Mouse (Mus musculus) MEL (cell line): Measurements from ENCODE around the gene Cd55. TPM values are rescaled to one million over a fixed set of nuclear protein-coding genes. Genes with fewer than 3 reads are reported as not detected.

Experiments used
- DNase-seq: peaks from one replicate; pipeline ENCODE4 v3.0.0; 2011; ENCODE audit warnings: low read depth, low spot score
- H3K27ac ChIP-seq: 2 replicates; pipeline ENCODE4 v1.5.1; 2012; ENCODE audit warnings: low read depth, mild to moderate bottlenecking, control low read depth, low read length, moderate library complexity; ENCODE audit not compliant: control insufficient read depth
- H3K27me3 ChIP-seq, 2 experiments: fragments of 150-350 bp in 1 of 2; sonication (generic) in 1 of 2; 2 replicates each; pipeline ENCODE4 v1.6.1; 2012; ENCODE audit warnings: low read length in 2 of 2, mild to moderate bottlenecking in 2 of 2, improper control_type of control experiment in 1 of 2, moderate library complexity in 1 of 2; ENCODE audit not compliant: insufficient read depth in 2 of 2, control insufficient read depth in 1 of 2
- H3K36me3 ChIP-seq, 2 experiments: 2 replicates each; pipeline ENCODE4 v1.6.1; 2012 to 2014; ENCODE audit warnings: low read length in 2 of 2, improper control_type of control experiment in 1 of 2, inconsistent platforms in 1 of 2, mild to moderate bottlenecking in 1 of 2; ENCODE audit not compliant: insufficient read depth in 2 of 2, control insufficient read depth in 1 of 2
- H3K4me1 ChIP-seq, 2 experiments: fragments of 150-350 bp in 1 of 2; sonication (generic) in 1 of 2; 2 replicates each; pipeline ENCODE4 v1.6.1; 2012; ENCODE audit warnings: low read length in 2 of 2, improper control_type of control experiment in 1 of 2, mild to moderate bottlenecking in 1 of 2; ENCODE audit not compliant: insufficient read depth in 2 of 2, control insufficient read depth in 1 of 2
- H3K4me3 ChIP-seq, 2 experiments: fragments of 150-350 bp in 1 of 2; sonication (generic) in 1 of 2; 2 replicates each; pipeline ENCODE4 v1.5.1; 2012; ENCODE audit warnings: low read depth in 2 of 2, low read length in 2 of 2, mild to moderate bottlenecking in 2 of 2, moderate library complexity in 2 of 2, control low read depth in 1 of 2, improper control_type of control experiment in 1 of 2; ENCODE audit not compliant: control insufficient read depth in 1 of 2, insufficient read depth in 1 of 2
- H3K79me2 ChIP-seq: 2 replicates; pipeline ENCODE4 v1.6.1; 2012; ENCODE audit warnings: mild to moderate bottlenecking, low read length, moderate library complexity; ENCODE audit not compliant: control insufficient read depth, poor library complexity, insufficient read depth
- H3K9ac ChIP-seq: 2 replicates; pipeline ENCODE4 v1.6.1; 2012; ENCODE audit warnings: low read depth, mild to moderate bottlenecking, control low read depth, low read length, moderate library complexity; ENCODE audit not compliant: control insufficient read depth, poor library complexity, severe bottlenecking
- H3K9me3 ChIP-seq: fragments of 150-350 bp; sonication (generic); replicated peaks from 2 replicates; pipeline ENCODE4 v1.6.1; 2012; ENCODE audit warnings: mild to moderate bottlenecking, low read length, improper control_type of control experiment, moderate library complexity; ENCODE audit not compliant: insufficient read depth
- BHLHE40 ChIP-seq: IDR thresholded peaks from 2 replicates; pipeline ENCODE4 v1.6.1; 2012; ENCODE audit warnings: low read depth, mild to moderate bottlenecking, inconsistent platforms, low read length, improper control_type of control experiment, borderline replicate concordance
- CHD1 ChIP-seq: IDR thresholded peaks from 2 replicates; pipeline ENCODE4 v1.6.1; 2012; ENCODE audit warnings: low read depth, mild to moderate bottlenecking, inconsistent platforms, low read length, improper control_type of control experiment
- CHD2 ChIP-seq: IDR thresholded peaks from 2 replicates; pipeline ENCODE4 v1.6.1; 2011; ENCODE audit warnings: low read length, improper control_type of control experiment
- CTCF ChIP-seq, 3 experiments: IDR thresholded peaks in 2 of 3; conservative IDR thresholded peaks in 1 of 3; 2 replicates each; pipeline ENCODE4 v1.5.1; 2011 to 2012; ENCODE audit warnings: low read length in 3 of 3, low read depth in 2 of 3, mild to moderate bottlenecking in 2 of 3, improper control_type of control experiment in 1 of 3, inconsistent platforms in 1 of 3, mixed read lengths in 1 of 3, moderate library complexity in 1 of 3; ENCODE audit not compliant: control insufficient read depth in 1 of 3, insufficient read depth in 1 of 3, poor library complexity in 1 of 3, severe bottlenecking in 1 of 3
- ELF1 ChIP-seq: IDR thresholded peaks from 2 replicates; pipeline ENCODE4 v1.6.1; 2014; ENCODE audit warnings: low read depth, mild to moderate bottlenecking, inconsistent platforms, low read length, improper control_type of control experiment, moderate library complexity
- EP300 ChIP-seq, 2 experiments: IDR thresholded peaks; 2 replicates each; pipeline ENCODE4 v1.6.1; 2011; ENCODE audit warnings: improper control_type of control experiment in 2 of 2, low read length in 2 of 2, low read depth in 1 of 2, mild to moderate bottlenecking in 1 of 2
- ETS1 ChIP-seq: IDR thresholded peaks from 2 replicates; pipeline ENCODE4 v1.6.1; 2012; ENCODE audit warnings: low read depth, mild to moderate bottlenecking, inconsistent platforms, low read length, improper control_type of control experiment, moderate library complexity
- GABPA ChIP-seq: IDR thresholded peaks from 2 replicates; pipeline ENCODE4 v1.6.1; 2012; ENCODE audit warnings: low read depth, mild to moderate bottlenecking, inconsistent platforms, low read length, improper control_type of control experiment, moderate library complexity
- HCFC1 ChIP-seq: IDR thresholded peaks from 2 replicates; pipeline ENCODE4 v1.6.1; 2012; ENCODE audit warnings: low read depth, mild to moderate bottlenecking, inconsistent platforms, low read length, improper control_type of control experiment, moderate library complexity
- KAT2A ChIP-seq: conservative IDR thresholded peaks from 2 replicates; pipeline ENCODE4 v1.6.1; 2012; ENCODE audit warnings: low read depth, low read length, improper control_type of control experiment, inconsistent platforms
- MAX ChIP-seq: IDR thresholded peaks from 2 replicates; pipeline ENCODE4 v1.6.1; 2011; ENCODE audit warnings: low read length, improper control_type of control experiment
- MXI1 ChIP-seq: IDR thresholded peaks from 2 replicates; pipeline ENCODE4 v1.6.1; 2011; ENCODE audit warnings: mild to moderate bottlenecking, low read depth, low read length, improper control_type of control experiment
- NELFE ChIP-seq: IDR thresholded peaks from 2 replicates; pipeline ENCODE4 v1.6.1; 2011; ENCODE audit warnings: low read depth, low read length, improper control_type of control experiment
- NRF1 ChIP-seq: IDR thresholded peaks from 2 replicates; pipeline ENCODE4 v1.6.1; 2014; ENCODE audit warnings: low read depth, mild to moderate bottlenecking, inconsistent platforms, low read length, improper control_type of control experiment, moderate library complexity; ENCODE audit not compliant: poor library complexity, insufficient read depth, severe bottlenecking
- POLR2AphosphoS2 ChIP-seq: IDR thresholded peaks from 2 replicates; pipeline ENCODE4 v1.6.1; 2011; ENCODE audit warnings: low read length, improper control_type of control experiment
- POLR2AphosphoS5 ChIP-seq: IDR thresholded peaks from 2 replicates; pipeline ENCODE4 v1.6.1; 2012; ENCODE audit warnings: low read depth, borderline replicate concordance, mild to moderate bottlenecking, inconsistent platforms, low read length, moderate library complexity, mixed read lengths
- RAD21 ChIP-seq: IDR thresholded peaks from 2 replicates; pipeline ENCODE4 v1.6.1; 2011; ENCODE audit warnings: mild to moderate bottlenecking, low read depth, low read length, improper control_type of control experiment
- RCOR1 ChIP-seq: IDR thresholded peaks from 2 replicates; pipeline ENCODE4 v1.6.1; 2012; ENCODE audit warnings: low read depth, mild to moderate bottlenecking, inconsistent platforms, low read length, improper control_type of control experiment
- SMC3 ChIP-seq: IDR thresholded peaks from 2 replicates; pipeline ENCODE4 v1.6.1; 2011; ENCODE audit warnings: low read depth, low read length, improper control_type of control experiment
- TAL1 ChIP-seq: IDR thresholded peaks from 2 replicates; pipeline ENCODE4 v1.6.1; 2012; ENCODE audit warnings: mild to moderate bottlenecking, inconsistent platforms, low read length, moderate library complexity, mixed read lengths
- TBP ChIP-seq: IDR thresholded peaks from 2 replicates; pipeline ENCODE4 v1.8.0; 2011; ENCODE audit warnings: low read depth, low read length, improper control_type of control experiment
- USF1 ChIP-seq: IDR thresholded peaks from 2 replicates; pipeline ENCODE4 v1.6.1; 2014; ENCODE audit warnings: low read depth, mild to moderate bottlenecking, inconsistent platforms, low read length, improper control_type of control experiment, moderate library complexity
- USF2 ChIP-seq, 2 experiments: IDR thresholded peaks; 2 replicates each; pipeline ENCODE4 v1.6.1; 2011 to 2012; ENCODE audit warnings: improper control_type of control experiment in 2 of 2, low read length in 2 of 2, borderline replicate concordance in 1 of 2, inconsistent platforms in 1 of 2, low read depth in 1 of 2, mild to moderate bottlenecking in 1 of 2; ENCODE audit not compliant: insufficient read depth in 1 of 2
- ZC3H11A ChIP-seq: IDR thresholded peaks from 2 replicates; pipeline ENCODE4 v1.6.1; 2012; ENCODE audit warnings: low read depth, mild to moderate bottlenecking, inconsistent platforms, low read length, improper control_type of control experiment
- ZMIZ1 ChIP-seq: IDR thresholded peaks from 2 replicates; pipeline ENCODE4 v1.6.1; 2012; ENCODE audit warnings: low read depth, mild to moderate bottlenecking, inconsistent platforms, low read length, improper control_type of control experiment, moderate library complexity
- polyA plus RNA-seq, 2 experiments: library from polyadenylated mRNA; stranded (reverse) in 1 of 2; unstranded in 1 of 2; fragments of >175 nt in 1 of 2; fragments of >200 nt in 1 of 2; gene quantifications; 2 replicates each; pipeline versions ENCODE4 v1.2.1 to v1.2.4; 2012; ENCODE audit warnings: low replicate concordance in 2 of 2, low read depth in 1 of 2; ENCODE audit not compliant: insufficient read length in 2 of 2, insufficient read depth in 1 of 2, missing spikeins in 1 of 2
- total RNA-seq: library from RNA; depleted of rRNA; stranded (reverse); fragments of 300-350 nt; gene quantifications from 2 replicates; pipeline ENCODE4 v1.2.3, GENCODE M21; 2012

Cd55 gene
- total and polyA plus RNA-seq, 3 experiments: 12.8 to 20.2 TPM; not detected in 1

GRCm38 (mm10) chr1:130470074-130470473 lies 7.5 kb upstream of the Cd55 start:
- DNase-seq: no peak
- H3K79me2 ChIP-seq: no peaks in the 10 kb centered on the region
- no peak overlapping the region for H3K9ac ChIP-seq
- H3K36me3 ChIP-seq: no peaks in the 10 kb centered on the region
- no peaks in the 10 kb centered on the region for H3K27me3 ChIP-seq
- H3K4me3 ChIP-seq: no peak overlapping the region
- H3K27ac ChIP-seq: no peak overlapping the region
- no peaks in the 10 kb centered on the region for H3K4me1 ChIP-seq
- TF ChIP-seq NELFE (no peak), CTCF (IDR thresholded peaks at IDR 0.05 in 2 of 3, conservative IDR thresholded peaks at IDR 0.05 in 1 of 3; ENCODE audit: control insufficient read depth in 1 of 3, insufficient read depth in 1 of 3, low read depth in 2 of 3, low read length in 3 of 3, poor library complexity in 1 of 3, severe bottlenecking in 1 of 3) (no peak), MAX (no peak), RAD21 (no peak), NRF1 (no peak), CHD1 (no peak), ELF1 (no peak), SMC3 (no peak), GABPA (no peak), ETS1 (no peak), HCFC1 (no peak), USF2 (IDR thresholded peaks at IDR 0.05; ENCODE audit: borderline replicate concordance in 1 of 2, insufficient read depth in 1 of 2, low read depth in 1 of 2, low read length in 2 of 2) (no peak), BHLHE40 (no peak), TBP (no peak), KAT2A (no peak), MXI1 (no peak)
- no peaks in the 10 kb centered on the region for H3K9me3 ChIP-seq

- Histone ChIP-seq H3K36me3 (peaks cover 0 to 13% of the 10 kb centered on the region in 2 experiments; a peak in 2 of 4 replicates), H3K4me3 (no peak overlapping the region), H3K79me2 (no peaks in the 10 kb centered on the region; the same call in 1 of the 2 replicates), H3K9me3 (no peaks in the 10 kb centered on the region), H3K9ac (no peak overlapping the region), H3K27ac (no peak overlapping the region), H3K4me1 (peaks cover 0 to 4% of the 10 kb centered on the region in 2 experiments; a peak in 1 of 4 replicates), H3K27me3 (no peaks in the 10 kb centered on the region)
- no peak for DNase-seq
- no peak for TF ChIP-seq POLR2AphosphoS5
- TF ChIP-seq POLR2AphosphoS2: no peak
- TF ChIP-seq TAL1: no peak
- no peak for TF ChIP-seq MXI1
- no peak for TF ChIP-seq CHD2
- no peak for TF ChIP-seq ZMIZ1
- no peak for TF ChIP-seq ZC3H11A
- TF ChIP-seq KAT2A: no peak
- TF ChIP-seq EP300 (IDR thresholded peaks at IDR 0.05; ENCODE audit: low read depth in 1 of 2, low read length in 2 of 2): no peak
- no peak for TF ChIP-seq USF1
- no peak for TF ChIP-seq RCOR1
- no peak for TF ChIP-seq GABPA
- no peak for TF ChIP-seq NRF1
Observed at GRCm38 (mm10) chr1:130467453-130467852, 4.9 kb upstream of the Cd55 start.
